Mouse (Mus musculus) stomach, embryonic 16.5 days (tissue): ENCODE measurements around the gene Hist1h3b. TPM values are rescaled to one million over a fixed set of nuclear protein-coding genes. Genes with fewer than 3 reads are reported as not detected.
A peak's percentile ranks its signal among the peaks of the same experiment; 100 is the strongest.
"Not testable (repeated sequence)": the region's sequence is repeated elsewhere in the genome, so short reads cannot be mapped to it uniquely, and the experiment has no call there.

Experiments
- ATAC-seq: fragments of 200-750 bp; cut with Nextera tagmentation; 2 replicates; pipeline ENCODE4 v1.8.0; 2017; ENCODE audit warnings: moderate number of reproducible peaks, moderate TSS enrichment; ENCODE audit not compliant: insufficient read depth, low FRiP score
- H3K27ac ChIP-seq: fragments of 300-500 bp; sonication (generic); 2 replicates; pipeline ENCODE4 v1.5.1; 2014; ENCODE audit warnings: low read length
- H3K27me3 ChIP-seq: fragments of 300-500 bp; sonication (generic); 2 replicates; pipeline ENCODE4 v1.6.1; 2014; ENCODE audit warnings: low read length, control low read depth, mixed read lengths; ENCODE audit not compliant: control insufficient read depth, insufficient read depth
- H3K36me3 ChIP-seq: fragments of 300-500 bp; sonication (generic); 2 replicates; pipeline ENCODE4 v1.6.1; 2014; ENCODE audit warnings: low read length; ENCODE audit not compliant: control insufficient read depth, insufficient read depth
- H3K4me1 ChIP-seq: fragments of 300-500 bp; sonication (generic); 2 replicates; pipeline ENCODE4 v1.6.1; 2014; ENCODE audit warnings: low read length, control low read depth, mixed read lengths; ENCODE audit not compliant: control insufficient read depth, insufficient read depth
- H3K4me2 ChIP-seq: fragments of 300-500 bp; sonication (generic); 2 replicates; pipeline ENCODE4 v1.6.1; 2014; ENCODE audit warnings: low read depth, low read length, mixed read lengths
- H3K4me3 ChIP-seq: fragments of 300-500 bp; sonication (generic); replicated peaks from 2 replicates; pipeline ENCODE4 v1.5.1; 2014; ENCODE audit warnings: mild to moderate bottlenecking, low read length
- H3K9ac ChIP-seq: fragments of 300-500 bp; sonication (generic); 2 replicates; pipeline ENCODE4 v1.6.1; 2014; ENCODE audit warnings: low read length
- H3K9me3 ChIP-seq: fragments of 300-500 bp; sonication (generic); replicated peaks from 2 replicates; pipeline ENCODE4 v1.6.1; 2016; ENCODE audit warnings: low read length, control low read depth; ENCODE audit not compliant: control insufficient read depth
- WGBS: fragments of 180-500 bp; shearing (Covaris S2); extraction: QIAGEN DNeasy Blood & Tissue Kit; methylation state at CpG from one replicate; pipeline ENCODE4 v1.1.7; 2014; 5-methylcytosine and 5-hydroxymethylcytosine counted together
- polyA plus RNA-seq: library from polyadenylated mRNA; unstranded; fragments of >200 nt; fragmentation: Nextera tagmentation; extraction: Ambion mirVana; gene quantifications from 2 replicates; pipeline ENCODE4 v1.2.1, GENCODE M21; 2015

The Hist1h3b gene
- polyA plus RNA-seq, 1 experiment from 2014 or later: 7.5 TPM

GRCm38 (mm10) chr13:23742007-23742406, 10.1 kb upstream of the Hist1h3b start:
- no peak overlapping the region for H3K9ac ChIP-seq

GRCm38 (mm10) chr13:23743215-23743614, 8.9 kb upstream of the Hist1h3b start:
- Histone ChIP-seq H3K36me3 (no peaks in the 10 kb centered on the region), H3K4me1 (peaks cover 32% of the 10 kb centered on the region), H3K27me3 (no peaks in the 10 kb centered on the region), H3K27ac (no peak overlapping the region), H3K4me2 (no peak overlapping the region), H3K9ac (no peak overlapping the region), H3K4me3 (no peak overlapping the region), H3K9me3 (no peaks in the 10 kb centered on the region)
- no peak for ATAC-seq
- 86% methylated on average over 5 of the region's 5 CpGs for WGBS

More at GRCm38 (mm10) chr13:23742007-23742406, 10.1 kb upstream of the Hist1h3b start:
- H3K4me2 ChIP-seq: no peak overlapping the region
- no peaks in the 10 kb centered on the region for H3K27me3 ChIP-seq
- ATAC-seq: no peak
- H3K27ac ChIP-seq: no peak overlapping the region
- no peaks in the 10 kb centered on the region for H3K9me3 ChIP-seq
- H3K4me3 ChIP-seq: no peak overlapping the region
- peaks cover 21% of the 10 kb centered on the region; the same call in 1 of the 2 replicates for H3K4me1 ChIP-seq
- no peaks in the 10 kb centered on the region for H3K36me3 ChIP-seq

- Histone ChIP-seq H3K36me3 (no peaks in the 10 kb centered on the region), H3K9ac (no peak overlapping the region), H3K27me3 (no peaks in the 10 kb centered on the region), H3K4me3 (peak overlapping the region; percentile 49), H3K4me2 (peak overlapping the region; percentile 59), H3K27ac (no peak overlapping the region), H3K9me3 (no peaks in the 10 kb centered on the region), H3K4me1 (peaks cover 32% of the 10 kb centered on the region)
- no peak for ATAC-seq
- 27% methylated on average over 4 of the region's 4 CpGs for WGBS
These were observed 8.1 kb upstream of the Hist1h3b start for GRCm38 (mm10) chr13:23743963-23744362.

DNA sequence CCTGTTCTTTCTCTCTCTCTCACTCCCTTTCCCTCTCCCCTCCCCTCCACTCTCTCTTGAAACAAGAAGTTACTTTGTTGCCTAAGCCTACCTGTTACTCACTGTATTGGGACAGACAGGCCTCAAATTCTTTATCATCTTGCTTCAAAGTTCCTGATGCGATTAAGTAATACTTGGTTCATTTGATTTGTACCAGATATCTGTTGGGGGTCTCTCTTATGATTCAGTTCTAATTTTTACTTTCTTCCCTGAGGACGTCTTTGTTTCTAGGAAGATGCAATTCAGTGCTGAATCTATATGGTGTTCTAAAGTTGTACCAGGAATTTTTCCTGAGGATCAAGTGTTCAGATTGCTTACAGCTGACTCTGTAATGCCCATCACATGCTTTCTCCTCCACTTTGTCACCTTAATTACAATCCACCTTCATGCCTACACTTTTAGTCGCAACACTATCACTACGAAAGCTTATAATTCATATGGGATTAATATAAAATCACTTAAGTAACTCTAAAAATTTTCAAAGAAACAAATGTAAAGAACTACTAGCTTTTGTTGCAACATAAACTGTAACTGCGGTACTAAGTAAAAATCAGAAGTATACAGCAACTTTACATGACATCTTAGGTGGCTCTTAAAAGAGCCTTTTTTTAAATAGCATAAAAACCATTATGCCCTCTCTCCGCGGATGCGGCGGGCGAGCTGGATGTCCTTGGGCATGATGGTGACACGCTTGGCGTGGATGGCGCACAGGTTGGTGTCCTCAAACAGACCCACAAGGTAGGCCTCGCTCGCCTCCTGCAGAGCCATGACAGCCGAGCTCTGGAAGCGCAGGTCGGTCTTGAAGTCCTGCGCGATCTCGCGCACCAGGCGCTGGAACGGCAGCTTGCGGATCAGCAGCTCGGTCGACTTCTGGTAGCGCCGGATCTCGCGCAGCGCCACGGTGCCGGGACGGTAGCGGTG, 7.4 kb upstream of the Hist1h3b start:
- H3K27ac ChIP-seq: peak overlapping the region; percentile 79
- peaks cover 28% of the 10 kb centered on the region for H3K4me1 ChIP-seq
- no peak for ATAC-seq
- H3K36me3 ChIP-seq: no peaks in the 10 kb centered on the region
- no peaks in the 10 kb centered on the region for H3K9me3 ChIP-seq
- peak overlapping the region; percentile 59 for H3K4me2 ChIP-seq
- H3K4me3 ChIP-seq: peak overlapping the region; percentile 49
- H3K27me3 ChIP-seq: no peaks in the 10 kb centered on the region
- peak overlapping the region; percentile 61 for H3K9ac ChIP-seq
- WGBS: 2% methylated on average over 16 of the region's 36 CpGs

DNA sequence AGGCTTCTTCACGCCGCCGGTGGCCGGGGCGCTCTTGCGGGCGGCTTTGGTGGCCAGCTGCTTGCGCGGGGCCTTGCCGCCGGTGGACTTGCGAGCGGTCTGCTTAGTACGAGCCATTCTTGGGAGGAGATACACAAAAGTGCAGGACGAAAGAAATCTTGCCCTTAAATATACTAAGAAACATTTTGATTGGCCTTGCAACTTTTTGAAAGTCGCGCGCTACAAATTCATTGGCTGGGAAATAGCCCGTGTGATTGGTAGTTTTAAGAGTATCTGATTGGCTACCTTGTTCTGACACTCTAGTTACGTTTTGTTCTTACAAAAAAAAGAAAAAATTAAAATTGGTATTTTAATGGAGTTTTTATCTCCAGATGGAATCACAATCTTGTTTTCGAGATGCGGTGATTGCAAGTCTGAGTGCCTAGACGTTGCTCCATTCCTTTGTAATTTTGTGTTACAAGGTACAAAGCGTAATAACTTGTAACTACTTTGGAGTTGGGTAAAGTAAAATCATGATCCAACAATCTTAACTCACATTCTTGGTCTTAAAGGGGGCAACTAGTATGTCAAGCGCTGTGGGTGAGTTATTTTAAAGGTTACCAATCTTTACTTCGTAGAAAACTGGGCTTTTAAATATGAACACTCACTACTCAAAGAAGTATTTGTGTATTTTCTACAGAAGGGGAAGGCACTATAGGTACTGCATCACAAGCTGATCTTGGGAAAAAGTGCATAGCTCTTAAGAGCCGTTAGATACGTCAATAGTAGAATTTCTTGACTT, 6.5 kb upstream of the Hist1h3b start, which contains the start of gene Hist1h3c:
Hist1h3c (minus strand) TSS at position 222 of the 781 bp plus-strand sequence.
- H3K4me3 ChIP-seq: peak within 1 kb of the TSS; percentile 49
- no peaks in the 10 kb centered on the region for H3K27me3 ChIP-seq
- peak within 1 kb of the TSS; percentile 59 for H3K4me2 ChIP-seq
- H3K9ac ChIP-seq: peak within 1 kb of the TSS; percentile 73
- no peaks in the 10 kb centered on the region for H3K36me3 ChIP-seq
- H3K27ac ChIP-seq: peak within 1 kb of the TSS; percentile 99
- peaks cover 24% of the 10 kb centered on the region for H3K4me1 ChIP-seq
- peak; percentile 72 for ATAC-seq
- under 1% methylated on average over 28 of the region's 28 CpGs for WGBS
- no peaks in the 10 kb centered on the region for H3K9me3 ChIP-seq

DNA sequence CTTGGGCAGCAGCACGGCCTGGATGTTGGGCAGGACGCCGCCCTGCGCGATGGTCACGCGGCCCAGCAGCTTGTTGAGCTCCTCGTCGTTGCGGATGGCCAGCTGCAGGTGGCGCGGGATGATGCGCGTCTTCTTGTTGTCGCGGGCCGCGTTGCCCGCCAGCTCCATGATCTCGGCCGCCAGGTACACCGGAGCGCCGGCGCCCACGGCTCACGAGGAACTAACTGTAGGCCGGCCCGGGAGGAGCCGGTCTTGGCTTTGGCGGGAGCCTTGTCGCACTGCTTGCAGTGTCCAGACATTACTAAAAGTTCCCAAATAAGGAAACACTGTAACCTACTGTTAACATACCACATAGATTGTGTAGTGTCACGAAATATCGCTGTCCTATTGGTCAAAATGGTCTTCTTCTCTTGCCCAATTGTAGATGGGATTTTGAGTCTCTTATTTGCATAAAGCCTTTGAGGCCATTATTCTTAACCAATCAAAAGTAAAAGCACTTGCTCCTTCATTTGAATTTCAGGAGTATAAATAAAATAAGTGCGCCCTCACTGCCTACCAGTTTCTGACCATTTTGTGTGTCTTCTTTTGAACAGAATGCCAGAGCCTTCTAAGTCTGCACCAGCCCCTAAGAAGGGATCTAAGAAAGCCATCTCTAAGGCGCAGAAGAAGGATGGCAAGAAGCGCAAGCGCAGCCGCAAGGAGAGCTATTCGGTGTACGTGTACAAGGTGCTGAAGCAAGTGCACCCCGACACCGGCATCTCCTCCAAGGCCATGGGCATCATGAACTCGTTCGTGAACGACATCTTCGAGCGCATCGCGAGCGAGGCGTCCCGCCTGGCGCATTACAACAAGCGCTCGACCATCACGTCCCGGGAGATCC, 5.6 kb upstream of the Hist1h3b start, which contains the start of gene Hist1h2bb:
Hist1h2bb (plus strand) TSS at position 534 of the 880 bp plus-strand sequence.
- H3K36me3 ChIP-seq, H3K9me3 ChIP-seq, H3K27me3 ChIP-seq: not testable (repeated sequence)
- Histone ChIP-seq H3K4me2 (peak within 1 kb of the TSS; percentile 59), H3K4me1 (peaks cover 20% of the 10 kb centered on the region), H3K4me3 (peak within 1 kb of the TSS; percentile 49), H3K27ac (peak within 1 kb of the TSS; percentile 99), H3K9ac (peak within 1 kb of the TSS; percentile 73)
- peak; percentile 93 for ATAC-seq
- WGBS: under 1% methylated on average over 36 of the region's 58 CpGs

GRCm38 (mm10) chr13:23747081-23747891, 4.8 kb upstream of the Hist1h3b start:
- Histone ChIP-seq H3K4me1 (peaks cover 20% of the 10 kb centered on the region), H3K9me3 (no peaks in the 10 kb centered on the region), H3K36me3 (no peaks in the 10 kb centered on the region), H3K4me3 (peak overlapping the region; percentile 40), H3K27ac (peak overlapping the region; percentile 99), H3K4me2 (peak overlapping the region; percentile 59), H3K9ac (peak overlapping the region; percentile 61), H3K27me3 (no peaks in the 10 kb centered on the region)
- 2% methylated on average over 13 of the region's 13 CpGs for whole genome bisulfite sequencing
- no peak for ATAC-seq

- Histone ChIP-seq H3K27me3 (no peaks in the 10 kb centered on the region), H3K4me1 (peaks cover 20% of the 10 kb centered on the region), H3K27ac (peak overlapping the region; percentile 99), H3K9me3 (no peaks in the 10 kb centered on the region), H3K36me3 (no peaks in the 10 kb centered on the region), H3K4me2 (peak overlapping the region; percentile 59), H3K4me3 (peak overlapping the region; percentile 40; the same call in 1 of the 2 replicates), H3K9ac (peak overlapping the region; percentile 61; the same call in 1 of the 2 replicates)
- WGBS: 7% methylated on average over 4 of the region's 4 CpGs
- ATAC-seq: no peak
These were observed 4.2 kb upstream of the Hist1h3b start for GRCm38 (mm10) chr13:23747892-23748288.
